Mouse (Mus musculus) intestine, embryonic 14.5 days (tissue): ENCODE results near the gene Sema5b. TPM values are rescaled to one million over a fixed set of nuclear protein-coding genes. Genes with fewer than 3 reads are reported as not detected.

ENCODE experiments used
- ATAC-seq: fragments of 200-750 bp; cut with Nextera tagmentation; replicated peaks from 2 replicates; pipeline ENCODE4 v1.8.0; 2017; ENCODE audit warnings: low read depth, moderate number of reproducible peaks, moderate TSS enrichment, moderate library complexity; ENCODE audit not compliant: low FRiP score, low TSS enrichment
- DNase-seq: peaks from one replicate; pipeline ENCODE4 v3.0.0-alpha.2; 2018; ENCODE audit warnings: low spot score
- H3K27ac ChIP-seq: fragments of 300-500 bp; sonication (generic); 2 replicates; pipeline ENCODE4 v1.5.1; 2014; ENCODE audit warnings: low read depth, mild to moderate bottlenecking, control low read depth
- H3K27me3 ChIP-seq: fragments of 300-500 bp; sonication (generic); replicated peaks from 2 replicates; pipeline ENCODE4 v1.6.1; 2014; ENCODE audit warnings: low read length, control low read depth; ENCODE audit not compliant: control insufficient read depth, insufficient read depth
- H3K36me3 ChIP-seq: fragments of 300-500 bp; sonication (generic); 2 replicates; pipeline ENCODE4 v1.6.1; 2014; ENCODE audit warnings: low read length, control low read depth; ENCODE audit not compliant: control insufficient read depth, insufficient read depth
- H3K4me1 ChIP-seq: fragments of 300-500 bp; sonication (generic); replicated peaks from 2 replicates; pipeline ENCODE4 v1.6.1; 2014; ENCODE audit warnings: low read length, control low read depth, mixed read lengths; ENCODE audit not compliant: control insufficient read depth, insufficient read depth
- H3K4me2 ChIP-seq: fragments of 300-500 bp; sonication (generic); 2 replicates; pipeline ENCODE4 v1.6.1; 2014; ENCODE audit warnings: low read length
- H3K4me3 ChIP-seq: fragments of 300-500 bp; sonication (generic); 2 replicates; pipeline ENCODE4 v1.5.1; 2014; ENCODE audit warnings: low read depth, low read length, control low read depth, mixed read lengths
- H3K9ac ChIP-seq: fragments of 300-500 bp; sonication (generic); 2 replicates; pipeline ENCODE4 v1.6.1; 2014; ENCODE audit warnings: mild to moderate bottlenecking, low read length
- H3K9me3 ChIP-seq: fragments of 300-500 bp; sonication (generic); 2 replicates; pipeline ENCODE4 v1.6.1; 2016; ENCODE audit warnings: low read length, control low read depth; ENCODE audit not compliant: control insufficient read depth
- WGBS: fragments of 180-500 bp; shearing (Covaris S2); extraction: QIAGEN DNeasy Blood & Tissue Kit; methylation state at CpG from one replicate; pipeline ENCODE4 v1.1.7; 2014; 5-methylcytosine and 5-hydroxymethylcytosine counted together
- polyA plus RNA-seq: library from polyadenylated mRNA; unstranded; fragments of >200 nt; fragmentation: Nextera tagmentation; extraction: Ambion mirVana; gene quantifications from 2 replicates; pipeline ENCODE4 v1.2.1, GENCODE M21; 2014

The Sema5b gene
- polyA plus RNA-seq, 1 experiment from 2014 or later: 7.0 TPM

DNA sequence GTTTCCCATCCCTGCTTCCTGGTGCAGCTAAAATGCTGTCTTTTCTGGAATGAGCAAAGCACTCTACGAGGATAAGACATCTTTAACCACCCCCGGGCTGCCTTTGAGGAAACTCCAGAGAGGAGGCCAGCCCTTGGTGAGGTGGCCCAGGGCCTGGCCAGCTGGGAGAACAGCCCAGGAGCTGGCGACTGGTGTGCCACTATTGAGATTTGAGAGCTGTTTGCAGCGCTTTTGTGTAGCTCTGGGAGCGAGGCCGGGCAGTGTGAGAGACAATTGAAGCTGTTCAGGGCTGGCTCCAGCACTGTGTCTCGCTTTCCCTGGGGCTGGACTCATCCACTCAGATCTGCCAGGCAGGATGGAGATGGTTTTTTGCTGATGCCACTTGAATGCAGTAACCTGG is 40.4 kb downstream of the Sema5b start:
- ATAC-seq: no peak
- H3K36me3 ChIP-seq: no peaks in the 10 kb centered on the region
- no peak overlapping the region for H3K9ac ChIP-seq
- no peak overlapping the region for H3K4me3 ChIP-seq
- DNase-seq: no peak
- peaks cover 4% of the 10 kb centered on the region; the same call in 1 of the 2 replicates for H3K4me1 ChIP-seq
- H3K27me3 ChIP-seq: no peaks in the 10 kb centered on the region
- no peak overlapping the region for H3K4me2 ChIP-seq
- 72% methylated on average over 7 of the region's 7 CpGs for WGBS
- H3K9me3 ChIP-seq: no peaks in the 10 kb centered on the region
- H3K27ac ChIP-seq: no peak overlapping the region

DNA sequence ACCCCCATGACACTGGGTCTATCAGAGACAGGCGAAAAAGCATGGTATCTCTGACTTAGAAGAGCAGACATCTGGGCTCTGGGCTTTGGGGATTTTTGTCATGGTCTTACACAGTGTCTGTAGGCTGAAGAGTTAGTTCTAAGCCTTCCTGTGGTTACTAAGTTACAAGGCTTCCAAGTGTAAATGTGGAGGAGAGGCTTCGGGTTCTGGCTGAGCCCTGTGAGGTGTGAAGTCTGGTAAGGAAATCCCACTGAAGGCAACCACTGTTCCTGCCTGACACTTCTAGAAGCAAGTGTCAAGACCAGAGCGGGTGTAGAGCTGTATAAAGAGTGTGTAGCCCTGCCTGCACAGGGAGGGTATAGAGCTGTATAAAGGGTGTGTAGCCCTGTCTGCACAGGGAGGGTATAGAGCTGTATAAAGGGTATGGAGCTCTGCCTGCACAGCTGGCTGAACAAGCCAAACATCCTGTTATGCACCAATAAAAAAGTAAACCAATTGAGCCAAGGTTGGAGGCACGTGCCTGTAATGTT is 42.7 kb downstream of the Sema5b start:
- H3K27me3 ChIP-seq: no peaks in the 10 kb centered on the region
- no peaks in the 10 kb centered on the region for H3K9me3 ChIP-seq
- no peak overlapping the region for H3K4me3 ChIP-seq
- H3K27ac ChIP-seq: no peak overlapping the region
- WGBS: 54% methylated on average over 4 of the region's 4 CpGs
- no peaks in the 10 kb centered on the region for H3K36me3 ChIP-seq
- peaks cover 14% of the 10 kb centered on the region for H3K4me1 ChIP-seq
- H3K9ac ChIP-seq: no peak overlapping the region
- no peak overlapping the region for H3K4me2 ChIP-seq
- no peak for DNase-seq
- no peak for ATAC-seq

DNA sequence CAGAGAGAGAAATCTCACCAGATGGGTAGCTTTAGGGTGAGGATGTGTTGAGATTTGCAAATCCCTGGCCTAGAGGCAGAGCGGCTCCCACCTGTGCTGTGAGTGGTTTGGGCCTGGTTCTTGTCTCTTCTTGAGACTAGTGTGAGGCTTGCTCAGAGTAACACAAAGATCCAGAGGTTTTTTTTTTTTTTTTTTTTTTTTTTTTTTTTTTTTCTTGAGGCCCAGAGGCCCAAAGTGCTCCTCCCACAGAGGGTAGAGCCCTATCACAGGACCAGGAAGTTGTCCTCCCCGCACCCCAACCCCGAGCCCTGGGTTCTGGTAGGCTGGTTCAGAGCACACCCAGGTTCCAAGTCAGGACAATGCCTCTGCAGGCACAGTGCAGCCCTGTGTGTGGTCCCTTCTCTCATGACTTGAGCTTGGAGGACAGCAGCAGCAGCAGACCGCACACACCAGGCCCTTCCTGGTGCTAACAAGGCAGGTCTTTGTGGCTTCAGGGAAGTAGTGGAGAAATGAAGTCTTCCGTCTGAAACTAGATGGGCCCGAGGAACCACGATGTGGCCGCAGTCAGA is 44.3 kb downstream of the Sema5b start:
- 66% methylated on average over 8 of the region's 8 CpGs for WGBS
- no peaks in the 10 kb centered on the region for H3K36me3 ChIP-seq
- DNase-seq (no peak), ATAC-seq (no peak)
- H3K4me2 ChIP-seq: no peak overlapping the region
- H3K4me3 ChIP-seq: no peak overlapping the region
- peaks cover 21% of the 10 kb centered on the region for H3K4me1 ChIP-seq
- no peak overlapping the region for H3K9ac ChIP-seq
- no peaks in the 10 kb centered on the region for H3K27me3 ChIP-seq
- H3K9me3 ChIP-seq: no peaks in the 10 kb centered on the region
- H3K27ac ChIP-seq: no peak overlapping the region

DNA sequence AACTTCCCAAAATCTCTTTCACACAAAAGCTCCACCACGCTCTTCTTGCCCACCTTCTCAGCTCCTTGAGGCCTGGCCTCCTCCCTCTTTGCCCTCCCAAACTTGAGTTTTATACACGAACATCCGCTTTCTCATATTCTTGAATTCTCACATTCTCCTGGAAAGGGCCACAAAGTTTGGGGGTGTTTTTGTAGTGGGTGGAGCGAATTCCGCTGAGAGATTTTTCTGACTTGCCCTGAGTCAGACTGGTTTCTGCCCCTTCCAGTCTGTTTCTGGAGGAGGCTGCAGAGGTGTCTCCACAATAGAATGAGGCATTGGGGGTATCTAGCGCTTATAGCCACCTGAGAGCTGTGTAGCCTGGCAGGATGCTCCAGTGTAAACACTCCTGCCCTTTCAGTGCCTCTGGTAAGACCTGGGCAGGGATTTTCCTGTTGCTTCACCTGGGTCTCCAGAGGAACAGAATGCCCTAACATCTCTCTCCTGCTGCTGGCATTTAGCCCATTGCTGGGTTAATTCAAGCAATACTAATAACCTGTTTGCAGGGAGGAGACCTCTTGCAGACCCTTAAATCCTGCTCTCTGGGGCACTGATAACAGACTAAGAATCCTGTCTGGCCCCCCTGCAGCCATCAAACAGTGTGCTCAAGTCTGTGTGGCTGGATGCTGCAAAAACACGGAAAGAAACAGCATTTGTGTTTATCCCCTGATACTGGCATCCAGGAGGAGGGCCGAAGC is 46.3 kb downstream of the Sema5b start:
- peaks cover 26% of the 10 kb centered on the region for H3K4me1 ChIP-seq
- WGBS: 72% methylated on average over 8 of the region's 8 CpGs
- 0 out of 2 replicates have a peak, but pooled peaks cover 2% of the 10 kb centered on the region for H3K27me3 ChIP-seq
- peak overlapping the region; percentile 44 for H3K4me2 ChIP-seq
- H3K4me3 ChIP-seq: no peak overlapping the region
- H3K9me3 ChIP-seq: no peaks in the 10 kb centered on the region
- H3K27ac ChIP-seq: no peak overlapping the region
- no peaks in the 10 kb centered on the region for H3K36me3 ChIP-seq
- H3K9ac ChIP-seq: no peak overlapping the region
- ATAC-seq (no peak), DNase-seq (no peak)

DNA sequence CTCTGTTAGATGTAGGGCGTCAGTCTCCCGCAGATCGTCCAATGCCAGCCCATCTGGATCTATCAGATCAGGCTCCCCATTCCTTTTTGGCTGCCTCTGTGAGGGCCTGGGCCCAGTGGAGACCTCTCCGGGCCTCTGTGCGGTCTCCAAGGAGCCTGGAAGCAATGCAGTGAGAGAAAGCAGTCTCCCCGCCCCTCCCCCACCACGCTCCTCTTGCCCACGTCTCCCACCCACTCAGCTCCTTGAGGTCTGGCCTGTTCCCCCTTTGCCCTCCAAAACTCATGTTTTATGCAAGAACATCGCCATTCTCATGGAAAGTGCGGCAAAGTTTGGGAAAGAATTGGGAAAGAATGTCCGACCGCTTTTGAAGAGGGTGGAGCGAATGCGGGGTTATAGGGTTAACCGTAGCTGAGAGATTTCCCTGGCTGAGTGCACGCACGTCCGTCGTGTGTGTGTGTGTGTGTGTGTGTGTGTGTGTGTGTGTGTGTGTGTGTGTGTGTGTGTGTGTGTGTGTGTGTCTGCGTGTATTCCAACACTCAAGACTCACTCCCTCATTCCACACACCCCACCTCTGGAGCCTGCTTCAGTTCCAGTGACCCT is 47.0 kb downstream of the Sema5b start:
- no peak for ATAC-seq
- 0 out of 2 replicates have a peak, but pooled peaks cover 2% of the 10 kb centered on the region for H3K27me3 ChIP-seq
- no peaks in the 10 kb centered on the region for H3K9me3 ChIP-seq
- 0 out of 2 replicates have a peak overlapping the region, but pooled peaks have one; percentile 17 for H3K9ac ChIP-seq
- H3K36me3 ChIP-seq: no peaks in the 10 kb centered on the region
- H3K4me2 ChIP-seq: peak overlapping the region; percentile 44
- 10% methylated on average over 20 of the region's 20 CpGs for WGBS
- H3K4me3 ChIP-seq: no peak overlapping the region
- DNase-seq: peak; percentile 64
- no peak overlapping the region for H3K27ac ChIP-seq
- H3K4me1 ChIP-seq: peaks cover 34% of the 10 kb centered on the region

DNA sequence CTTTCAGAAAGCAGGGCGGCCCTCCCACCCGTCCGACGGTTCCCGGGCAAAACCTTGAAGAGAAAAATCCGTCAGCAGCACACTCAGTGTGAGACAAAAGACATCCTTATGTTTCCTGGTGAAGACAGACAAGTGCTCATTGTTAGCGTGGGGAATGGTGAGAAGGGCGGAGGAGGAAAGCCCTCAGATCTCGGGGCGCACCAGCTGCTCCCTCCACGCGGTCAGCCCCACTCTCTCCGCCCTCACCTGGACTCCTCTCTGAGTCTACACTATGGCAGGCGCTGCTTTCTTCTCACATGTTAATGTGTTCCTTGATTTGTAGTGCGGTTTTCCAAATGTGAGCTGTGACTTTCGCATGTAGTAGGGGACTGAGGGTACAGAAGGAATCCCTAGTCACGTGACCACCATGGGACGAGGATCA is 47.8 kb downstream of the Sema5b start:
- ATAC-seq (no peak), DNase-seq (peak; percentile 58)
- Histone ChIP-seq H3K4me1 (peaks cover 35% of the 10 kb centered on the region), H3K4me2 (peak overlapping the region; percentile 6; the same call in 1 of the 2 replicates), H3K9ac (no peak overlapping the region), H3K36me3 (no peaks in the 10 kb centered on the region), H3K27me3 (0 out of 2 replicates have a peak, but pooled peaks cover 2% of the 10 kb centered on the region), H3K27ac (no peak overlapping the region), H3K4me3 (no peak overlapping the region), H3K9me3 (0 out of 2 replicates have a peak, but pooled peaks cover 4% of the 10 kb centered on the region)
- 35% methylated on average over 18 of the region's 18 CpGs for WGBS

DNA sequence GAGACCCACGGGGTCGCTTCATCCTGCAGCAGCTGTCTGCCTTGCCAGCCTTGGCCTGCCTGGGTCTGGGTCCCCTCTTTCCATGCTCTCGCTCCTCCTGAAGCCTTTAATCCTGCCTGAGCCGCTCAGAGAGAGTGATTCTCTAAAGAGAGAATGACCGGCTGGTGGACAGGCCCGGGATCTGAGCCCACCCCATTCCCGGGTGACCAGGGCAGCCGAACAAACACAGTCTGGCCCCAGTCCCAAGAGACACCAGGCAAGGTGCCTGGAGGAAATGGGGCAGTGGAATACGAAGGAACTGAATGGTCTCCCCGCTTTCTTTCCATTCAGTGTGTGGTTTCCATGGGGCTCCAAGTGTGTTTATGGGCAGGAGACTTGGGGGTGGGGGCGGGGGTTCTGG is 50.8 kb downstream of the Sema5b start:
- Histone ChIP-seq H3K36me3 (no peaks in the 10 kb centered on the region), H3K9me3 (0 out of 2 replicates have a peak, but pooled peaks cover 4% of the 10 kb centered on the region), H3K27ac (peak overlapping the region; percentile 33; the same call in 1 of the 2 replicates), H3K4me2 (no peak overlapping the region; the same call in 1 of the 2 replicates), H3K27me3 (0 out of 2 replicates have a peak, but pooled peaks cover 2% of the 10 kb centered on the region), H3K9ac (no peak overlapping the region), H3K4me1 (peaks cover 35% of the 10 kb centered on the region), H3K4me3 (no peak overlapping the region)
- DNase-seq (no peak), ATAC-seq (no peak)
- 29% methylated on average over 11 of the region's 11 CpGs for WGBS

DNA sequence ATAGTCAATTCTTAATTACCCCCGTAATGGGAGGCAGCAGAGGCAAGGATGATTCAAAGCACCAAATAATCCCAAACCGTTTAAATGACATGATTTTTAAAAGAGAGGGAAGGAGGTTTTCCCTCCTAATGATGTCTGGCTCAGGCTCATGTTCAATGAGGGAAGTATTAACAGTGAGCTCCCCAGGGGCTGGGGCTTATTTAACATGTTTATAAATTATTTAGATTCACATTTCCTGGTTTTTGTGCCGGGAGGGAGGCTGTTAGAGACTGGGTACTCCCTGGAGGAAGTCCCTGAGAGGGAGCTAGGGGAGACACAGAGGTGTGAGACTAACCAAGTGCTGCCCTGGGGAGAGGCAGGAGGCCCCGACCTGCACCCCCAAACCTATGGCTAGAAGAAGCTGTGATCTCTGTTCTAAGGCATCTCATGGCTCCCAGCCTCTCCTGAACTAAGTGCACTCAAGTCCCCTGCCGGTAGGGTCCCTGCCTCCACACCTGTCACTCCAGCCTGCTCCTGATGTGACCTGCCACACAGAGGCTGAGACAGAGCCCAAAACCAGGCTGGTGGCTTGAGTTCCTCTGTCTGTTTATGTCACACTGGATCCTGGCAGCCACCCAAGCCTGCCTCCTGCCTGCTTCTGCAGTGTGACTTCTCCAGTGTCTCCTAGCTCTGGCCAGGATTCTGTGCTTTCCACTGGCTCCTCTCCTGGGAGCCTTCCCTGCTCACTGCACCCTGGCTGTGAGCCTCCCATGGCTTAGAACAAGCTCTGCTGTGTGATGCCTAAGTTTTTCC is 51.5 kb downstream of the Sema5b start:
- Histone ChIP-seq H3K9ac (no peak overlapping the region), H3K4me3 (no peak overlapping the region), H3K4me1 (peaks cover 38% of the 10 kb centered on the region), H3K4me2 (no peak overlapping the region), H3K27ac (peak overlapping the region; percentile 43), H3K36me3 (no peaks in the 10 kb centered on the region), H3K27me3 (0 out of 2 replicates have a peak, but pooled peaks cover 2% of the 10 kb centered on the region), H3K9me3 (0 out of 2 replicates have a peak, but pooled peaks cover 4% of the 10 kb centered on the region)
- ATAC-seq (no peak), DNase-seq (peak; percentile 68)
- WGBS: 19% methylated on average over 5 of the region's 5 CpGs
